Mouse (Mus musculus) testis, postnatal 10 days (tissue): ENCODE data around the gene Tspan11.

ENCODE experiments used
- DNase-seq: peaks from one replicate; pipeline ENCODE4 v3.0.0; 2021; ENCODE audit warnings: low spot score

Gene Tspan11

DNA sequence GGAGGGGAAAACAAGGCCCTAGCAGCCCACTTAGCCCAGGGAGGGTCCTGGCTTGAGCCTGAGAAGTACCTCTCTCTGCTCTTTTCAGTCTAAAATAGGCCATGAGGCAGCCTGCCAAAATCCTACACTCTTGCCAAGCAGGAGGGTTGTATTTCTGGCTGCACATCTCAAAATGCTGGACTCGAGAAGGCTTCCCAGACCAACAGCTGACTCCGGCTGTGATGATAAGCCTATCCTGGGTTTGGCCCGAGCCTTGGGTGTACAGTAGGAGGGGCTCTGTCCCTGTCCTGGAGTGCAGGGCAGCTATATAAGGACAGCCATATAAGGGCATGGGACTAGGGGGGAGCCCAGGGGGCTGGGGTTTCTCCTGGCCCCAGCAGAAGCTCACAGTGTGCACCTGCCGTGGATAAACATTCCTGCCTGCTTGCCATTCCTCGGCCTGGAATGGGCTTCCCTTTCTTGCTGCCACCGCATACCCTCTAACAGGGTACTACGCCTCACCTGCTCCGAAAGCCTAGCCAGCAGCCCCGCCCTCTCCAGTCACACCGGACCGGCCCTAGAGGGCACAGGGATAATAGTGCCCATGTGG, 102.3 kb downstream of the Tspan11 start:
- DNase-seq, result peak; percentile 89

DNA sequence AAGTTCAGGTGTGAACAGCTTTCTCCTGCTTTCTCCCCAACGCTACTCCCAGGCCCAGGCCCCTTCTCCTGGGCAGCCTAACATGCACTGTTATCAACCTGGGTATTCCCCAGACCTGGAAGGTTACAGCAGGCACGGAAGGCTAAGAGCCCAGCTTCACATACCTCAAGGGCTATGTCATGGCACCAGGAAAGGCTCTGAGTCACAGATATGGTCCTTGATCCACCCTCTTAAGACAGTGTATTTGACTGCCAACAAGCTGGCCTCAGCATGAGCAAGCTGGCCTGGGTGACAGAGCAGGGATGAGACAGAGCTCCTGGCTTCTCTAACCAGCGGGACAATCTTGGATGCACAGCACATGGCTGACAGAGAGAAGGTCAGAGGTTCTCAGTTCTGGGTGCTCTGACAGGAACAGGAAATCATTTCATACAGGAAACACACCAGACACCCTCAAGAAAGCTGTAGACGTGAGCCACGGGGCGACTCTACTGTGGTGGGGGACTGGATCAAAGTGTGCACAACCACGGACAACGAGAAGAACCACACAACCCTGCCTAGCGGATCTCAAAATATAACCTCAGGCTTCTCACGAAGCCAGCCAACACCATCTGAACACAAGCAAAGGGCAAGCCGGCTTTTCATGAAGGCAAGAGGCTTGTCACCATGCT, 104.3 kb downstream of the Tspan11 start:
- no peak for DNase-seq

DNA sequence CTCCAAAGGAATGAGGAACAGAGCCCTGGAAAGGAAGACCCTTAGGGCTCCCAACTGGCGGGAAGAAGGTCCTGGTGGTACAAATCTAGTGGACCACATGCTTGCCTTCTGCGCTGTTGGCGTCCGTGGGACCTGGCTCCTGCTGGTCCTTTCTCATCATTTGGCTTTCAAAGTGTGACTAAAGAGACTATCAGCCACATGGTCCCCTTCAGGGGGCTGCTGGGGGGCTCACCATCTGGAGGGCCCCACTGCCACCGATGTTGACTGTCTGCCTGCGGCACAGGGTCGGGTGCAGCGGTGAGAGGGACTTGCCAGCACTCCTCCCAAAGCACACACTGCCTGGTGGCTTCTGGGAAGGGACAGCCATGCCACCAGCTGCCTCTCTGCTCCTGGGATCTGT, 105.6 kb downstream of the Tspan11 start:
- DNase-seq, result no peak

DNA sequence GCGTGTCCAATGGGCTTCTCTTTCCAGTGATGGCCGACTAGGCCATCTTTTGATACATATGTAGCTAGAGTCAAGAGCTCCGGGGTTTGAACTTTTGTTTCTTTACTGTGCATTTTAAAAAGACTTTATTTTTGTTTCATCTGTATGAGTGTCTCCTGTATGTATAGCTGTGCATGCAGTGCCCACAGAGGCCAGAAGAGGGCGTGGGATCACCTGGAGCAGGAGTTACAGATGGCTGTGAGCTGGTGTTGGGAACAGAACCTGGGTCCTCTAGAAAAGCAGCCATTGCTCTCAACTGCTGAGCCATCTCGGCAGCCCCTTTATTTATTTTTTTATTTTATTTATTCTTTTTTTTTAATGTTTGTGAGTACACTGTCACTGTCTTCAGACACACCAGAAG, 109.5 kb downstream of the Tspan11 start:
- DNase-seq, result no peak

DNA sequence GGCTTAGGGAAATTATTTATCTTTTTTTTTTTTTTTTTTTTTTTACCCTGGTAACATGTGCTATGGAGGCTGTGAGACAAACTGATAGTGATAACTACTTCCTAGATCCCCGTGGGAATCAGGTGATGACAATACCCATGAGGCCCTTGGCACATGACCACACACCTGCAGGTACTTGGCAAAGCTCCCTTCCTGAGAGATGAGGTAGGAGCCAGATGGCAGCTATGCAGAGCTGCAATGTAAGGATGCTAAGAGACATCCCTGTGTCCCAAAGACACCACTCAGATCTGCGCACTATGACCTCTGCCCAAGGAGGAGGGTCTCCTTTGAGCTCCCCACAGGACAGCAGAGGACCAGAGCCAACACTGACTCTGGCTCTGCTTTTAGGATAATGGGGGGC, 111.7 kb downstream of the Tspan11 start:
- no peak for DNase-seq

DNA sequence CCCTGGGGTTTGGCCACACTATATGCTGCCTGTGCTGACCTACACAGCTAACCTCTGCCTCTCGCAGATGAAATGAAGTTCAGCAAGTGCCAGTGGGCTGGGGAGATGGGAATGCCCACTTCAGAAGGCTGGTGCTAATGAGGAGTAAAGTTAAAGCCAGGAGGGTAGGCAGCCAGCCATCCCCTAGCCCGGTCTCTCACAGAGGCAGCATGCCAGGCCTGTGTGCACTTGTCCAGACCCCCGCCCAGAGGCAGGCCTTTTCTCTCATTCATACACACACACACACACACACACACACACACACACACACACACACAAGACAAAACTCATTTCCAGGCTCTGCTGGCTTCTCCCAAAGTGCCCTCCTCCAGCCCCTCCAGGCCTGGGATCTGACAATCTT, 113.4 kb downstream of the Tspan11 start:
- DNase-seq, result no peak

DNA sequence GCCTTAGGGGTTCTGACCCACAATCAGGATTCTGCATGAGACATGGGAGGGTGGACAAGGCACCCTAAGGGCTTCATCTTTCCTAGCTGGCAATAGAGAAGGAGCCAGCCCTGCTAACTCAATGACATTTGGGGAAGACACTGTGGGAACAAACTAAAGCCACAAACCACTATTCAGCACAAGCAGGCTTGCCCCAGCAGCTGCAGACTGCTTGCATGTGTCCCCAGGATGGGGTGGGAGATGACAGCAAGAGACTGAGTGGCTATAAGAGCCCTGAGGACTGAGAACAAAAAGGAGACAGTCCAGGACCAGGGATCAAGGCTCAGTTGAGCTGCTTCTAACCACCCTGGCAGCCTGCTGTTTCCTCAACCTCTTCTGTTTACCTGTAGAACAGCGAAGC, 114.2 kb downstream of the Tspan11 start:
- no peak for DNase-seq

DNA sequence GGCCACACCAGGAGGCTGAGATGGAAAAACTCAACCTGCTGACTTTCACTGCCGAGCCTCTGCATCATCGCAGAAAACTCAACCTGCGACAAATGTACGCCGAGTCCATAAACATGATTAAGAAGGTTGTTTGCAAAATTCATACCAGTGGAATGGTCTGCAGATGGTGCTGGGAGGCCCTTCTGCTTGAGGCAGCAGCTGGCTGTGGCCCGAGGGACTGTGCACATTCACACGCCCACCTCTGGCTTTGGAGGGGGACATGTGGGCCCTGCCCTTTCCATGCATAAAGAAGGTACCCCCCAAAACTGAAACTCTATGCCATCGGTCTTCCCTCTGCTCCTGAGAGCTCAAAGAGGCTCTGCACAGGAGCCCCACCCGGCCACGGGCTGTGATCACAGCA, 114.7 kb downstream of the Tspan11 start:
- no peak for DNase-seq

DNA sequence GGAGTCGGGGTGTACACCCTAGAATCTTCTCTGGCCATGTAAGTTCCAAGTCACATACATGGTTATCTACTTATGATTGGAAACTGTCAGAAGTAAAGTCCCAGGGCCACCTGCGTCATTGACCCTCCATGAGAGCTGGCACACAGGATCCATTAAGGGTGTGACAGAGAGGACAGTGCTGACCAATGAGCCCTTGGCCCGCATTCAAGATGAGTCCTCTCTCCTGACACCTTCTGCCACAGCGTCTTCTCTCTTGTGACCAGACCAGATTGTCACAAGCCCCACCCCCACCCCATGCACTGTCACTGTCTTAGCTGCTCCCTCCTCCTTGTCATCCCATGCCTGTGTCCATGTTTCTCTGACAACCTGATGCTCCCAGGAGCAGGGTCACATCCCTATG, 115.3 kb downstream of the Tspan11 start:
- no peak for DNase-seq

DNA sequence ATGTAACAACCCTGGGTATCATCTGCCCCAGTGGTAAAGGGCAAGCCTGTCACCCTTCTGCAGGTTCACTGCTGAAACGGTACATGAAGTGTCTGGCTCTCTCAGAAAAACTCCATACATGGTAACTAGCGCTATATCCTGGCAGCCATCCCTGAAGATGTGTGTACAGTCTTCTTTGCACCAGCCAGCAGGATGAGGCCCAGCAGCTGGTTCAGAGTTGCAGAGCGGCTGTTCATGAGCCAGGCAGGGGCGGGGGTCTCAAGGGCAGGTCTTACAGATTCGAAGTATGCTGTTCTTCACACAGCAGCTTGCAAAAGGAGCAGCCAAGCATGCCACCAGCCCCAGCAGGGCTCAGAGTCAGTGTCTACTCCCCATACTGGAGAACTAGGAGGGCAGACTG, 116.2 kb downstream of the Tspan11 start:
- DNase-seq, result no peak
